ENCODE assay signal across 9 mouse cellular contexts in genomic region chr11:88045878-88046277, GRCm38 (mm10). TPM values are rescaled to one million over a fixed set of nuclear protein-coding genes. Genes with fewer than 3 reads are reported as not detected.
DNase-seq lines count a peak whose midpoint lies in the region; ATAC-seq and TF ChIP-seq lines count a peak whose summit lies in the region.
"Had no signal": no experiment of that assay in that cellular context is flagged by ENCODE, and none has a peak within 500 bp of the region (broad histone marks: within the 10 kb centered on the region; RNA-seq: fewer than 3 reads in every experiment).

No protein-coding gene starts in this region.

- peaks cover 9% of the 10 kb centered on the region for H3K4me1 ChIP-seq in kidney, embryonic 14.5 days (ENCODE audit: control insufficient read depth, insufficient read depth, low read length)
- peaks cover 2 to 7% of the 10 kb centered on the region in 2 experiments; a peak in 3 of 4 replicates for H3K4me1 ChIP-seq in ES-E14 (ENCODE audit: control insufficient read depth in 2 of 2, insufficient read depth in 2 of 2, low read length in 2 of 2, poor library complexity in 1 of 2)
- peaks cover 29% of the 10 kb centered on the region for H3K4me1 ChIP-seq in hindbrain, embryonic 13.5 days (replicated peaks)

- peaks cover 23% of the 10 kb centered on the region for H3K36me3 ChIP-seq in kidney, embryonic 14.5 days (ENCODE audit: control insufficient read depth, insufficient read depth, low read length)
- peaks cover 20% of the 10 kb centered on the region for H3K36me3 ChIP-seq in ES-E14 (ENCODE audit: control insufficient read depth, insufficient read depth, low read length, poor library complexity, severe bottlenecking)
- peaks cover 14% of the 10 kb centered on the region for H3K36me3 ChIP-seq in hindbrain, embryonic 13.5 days

- H3K27me3 ChIP-seq in kidney, embryonic 14.5 days (ENCODE audit: control insufficient read depth, insufficient read depth, low read length) = no peaks in the 10 kb centered on the region
- H3K27me3 ChIP-seq in hindbrain, embryonic 13.5 days = no peaks in the 10 kb centered on the region

- in situ Hi-C loops in ES-E14 (cut with MboI; ENCODE audit: low sequenced_read_pairs in 2 of 2, unreplicated experiment in 2 of 2) = no loop called here

- ATAC-seq in kidney, embryonic 14.5 days (ENCODE audit: low FRiP score, low TSS enrichment) = no peak
- no peak for ATAC-seq in hindbrain, embryonic 13.5 days (ENCODE audit: low FRiP score)
- 0 out of 2 replicates have a peak, but pooled peaks have one; percentile 13 for ATAC-seq in megakaryocyte-erythroid progenitor cell, adult 5-6 weeks (replicated peaks; ENCODE audit: low FRiP score, low TSS enrichment, poor library complexity, severe bottlenecking)
- ATAC-seq: lung, postnatal 0 days had no signal

- no peak overlapping the region for H3K4me3 ChIP-seq in kidney, embryonic 14.5 days (ENCODE audit: low read length)
- peak overlapping the region; percentile 73 to 97; a peak in 2 of 4 replicates for H3K4me3 ChIP-seq in ES-E14 (ENCODE audit: insufficient read depth in 1 of 2, low read depth in 1 of 2, low read length in 2 of 2, poor library complexity in 1 of 2, severe bottlenecking in 1 of 2)
- H3K4me3 ChIP-seq in hindbrain, embryonic 13.5 days = peak overlapping the region; percentile 98

- H3K9ac ChIP-seq in kidney, embryonic 14.5 days (ENCODE audit: low read depth, low read length) = no peak overlapping the region
- H3K9ac ChIP-seq in ES-E14 (ENCODE audit: insufficient read depth, low read depth, low read length, poor library complexity, severe bottlenecking) = no peak overlapping the region; the same call in 1 of the 2 replicates
- peak overlapping the region; percentile 100 for H3K9ac ChIP-seq in hindbrain, embryonic 13.5 days

- DNase-seq in kidney, adult 11 months = no peak
- DNase-seq in ES-E14 (ENCODE audit: low read depth, low spot score) = no peak
- DNase-seq in retina, postnatal 1 day = no peak
- DNase-seq in layer of hippocampus, adult 18-20 months (ENCODE audit: low spot score in 2 of 2) = no peak
- DNase-seq in cerebellum, adult 18-20 months = no peak

- H3K9me3 ChIP-seq in kidney, embryonic 14.5 days (ENCODE audit: control insufficient read depth, low read length) = no peaks in the 10 kb centered on the region
- H3K9me3 ChIP-seq in ES-E14 (ENCODE audit: control insufficient read depth, insufficient read depth, low read depth, low read length) = no peaks in the 10 kb centered on the region
- no peaks in the 10 kb centered on the region for H3K9me3 ChIP-seq in hindbrain, embryonic 13.5 days

- 73% methylated on average over 4 of the region's 4 CpGs for WGBS in kidney, embryonic 14.5 days
- WGBS in hindbrain, embryonic 13.5 days = 90% methylated on average over 4 of the region's 4 CpGs

- H3K4me2 ChIP-seq in kidney, embryonic 14.5 days (replicated peaks; ENCODE audit: low read depth, low read length) = peak overlapping the region; percentile 53
- H3K4me2 ChIP-seq in hindbrain, embryonic 13.5 days = peak overlapping the region; percentile 85

- no peak overlapping the region for H3K27ac ChIP-seq in kidney, embryonic 14.5 days (ENCODE audit: low read depth, low read length)
- H3K27ac ChIP-seq in ES-E14 (ENCODE audit: insufficient read depth, low read depth, low read length, poor library complexity, severe bottlenecking) = peak overlapping the region; percentile 4; the same call in 1 of the 2 replicates
- H3K27ac ChIP-seq in hindbrain, embryonic 13.5 days = no peak overlapping the region

TF ChIP-seq in ES-E14, 5 proteins besides CTCF, POLR2A, EP300 and RAD21:
- TF ChIP-seq CHD2 (IDR thresholded peaks at IDR 0.05; ENCODE audit: low read depth, low read length) = no peak
- TF ChIP-seq ZC3H11A (IDR thresholded peaks at IDR 0.05; ENCODE audit: borderline replicate concordance, low read depth, low read length) = no peak
- TF ChIP-seq HCFC1 (IDR thresholded peaks at IDR 0.05; ENCODE audit: borderline replicate concordance, insufficient read depth, low read length) = no peak
- TF ChIP-seq ZNF384 (IDR thresholded peaks at IDR 0.05; ENCODE audit: low read depth, low read length) = no peak
- no peak for TF ChIP-seq MAFK (IDR thresholded peaks at IDR 0.05; ENCODE audit: insufficient read depth, low read depth, low read length)

RNA-seq across cellular contexts. Expression of gene Srsf1, which starts 1.3 kb away (rescaled TPM):
- 273 and 432 TPM in 2 replicates for polyA plus RNA-seq in kidney, embryonic 14.5 days (2014; fragmentation: Nextera tagmentation; extraction: Ambion mirVana)
- 369 and 432 TPM in 2 replicates for total RNA-seq in ES-E14 (2012; rRNA removed)
- 282 and 298 TPM in 2 replicates for polyA plus RNA-seq in hindbrain, embryonic 13.5 days (2015; fragmentation: Nextera tagmentation; extraction: Ambion mirVana)
- total RNA-seq in megakaryocyte-erythroid progenitor cell, adult 5-6 weeks (2014; fragmentation: Nextera tagmentation) = 304 and 315 TPM in 2 replicates
- 750 and 793 TPM in 2 replicates for total RNA-seq in megakaryocyte-erythroid progenitor cell, adult 5-6 weeks (2017)
- total RNA-seq in layer of hippocampus, adult 18-20 months (2021) = 100 to 1,000 TPM; 219 to 225 TPM

RNA-seq across cellular contexts. Expression of gene Vezf1, which starts 22.2 kb away (rescaled TPM):
- 39.4 and 50.7 TPM in 2 replicates for polyA plus RNA-seq in kidney, embryonic 14.5 days (2014; fragmentation: Nextera tagmentation; extraction: Ambion mirVana)
- total RNA-seq in ES-E14 (2012; rRNA removed) = 12.6 and 13.2 TPM in 2 replicates
- 53.9 TPM in 2 replicates for polyA plus RNA-seq in hindbrain, embryonic 13.5 days (2015; fragmentation: Nextera tagmentation; extraction: Ambion mirVana)
- 30.9 and 35.9 TPM in 2 replicates for total RNA-seq in megakaryocyte-erythroid progenitor cell, adult 5-6 weeks (2014; fragmentation: Nextera tagmentation)
- 14.2 and 24.7 TPM in 2 replicates for total RNA-seq in megakaryocyte-erythroid progenitor cell, adult 5-6 weeks (2017)
- 10 to 100 TPM; 23.2 to 24.7 TPM for total RNA-seq in layer of hippocampus, adult 18-20 months (2021)

RNA-seq across cellular contexts. Expression of gene Cuedc1, which starts 52.0 kb away (rescaled TPM):
- 13.2 and 17.0 TPM in 2 replicates for polyA plus RNA-seq in kidney, embryonic 14.5 days (2014; fragmentation: Nextera tagmentation; extraction: Ambion mirVana)
- 8.0 and 8.7 TPM in 2 replicates for total RNA-seq in ES-E14 (2012; rRNA removed)
- 46.4 and 49.5 TPM in 2 replicates for polyA plus RNA-seq in hindbrain, embryonic 13.5 days (2015; fragmentation: Nextera tagmentation; extraction: Ambion mirVana)
- total RNA-seq in megakaryocyte-erythroid progenitor cell, adult 5-6 weeks (2014; fragmentation: Nextera tagmentation) = 1.7 and 2.3 TPM in 2 replicates
- total RNA-seq in megakaryocyte-erythroid progenitor cell, adult 5-6 weeks (2017) = 0.19 and 2.8 TPM in 2 replicates
- 10 to 100 TPM; 27.9 to 31.8 TPM for total RNA-seq in layer of hippocampus, adult 18-20 months (2021)

RNA-seq across cellular contexts. Expression of gene Dynll2, which starts 58.5 kb away (rescaled TPM):
- 18.7 and 23.6 TPM in 2 replicates for polyA plus RNA-seq in kidney, embryonic 14.5 days (2014; fragmentation: Nextera tagmentation; extraction: Ambion mirVana)
- total RNA-seq in ES-E14 (2012; rRNA removed) = 18.3 and 35.8 TPM in 2 replicates
- 50.6 and 51.1 TPM in 2 replicates for polyA plus RNA-seq in hindbrain, embryonic 13.5 days (2015; fragmentation: Nextera tagmentation; extraction: Ambion mirVana)
- total RNA-seq in megakaryocyte-erythroid progenitor cell, adult 5-6 weeks (2014; fragmentation: Nextera tagmentation) = 18.4 and 30.2 TPM in 2 replicates
- total RNA-seq in megakaryocyte-erythroid progenitor cell, adult 5-6 weeks (2017) = 9.6 and 26.7 TPM in 2 replicates
- total RNA-seq in layer of hippocampus, adult 18-20 months (2021) = 100 to 1,000 TPM; 484 to 500 TPM
